Mouse (Mus musculus): ENCODE data around the gene Dscaml1. TPM values are rescaled to one million over a fixed set of nuclear protein-coding genes. Genes with fewer than 3 reads are reported as not detected.

Dscaml1 gene
- polyA plus RNA-seq, 1 experiment, result 1.3 TPM

GRCm38 (mm10) chr9:45449658-45450057 is 23.2 kb downstream of the Dscaml1 start:
- Histone ChIP-seq H3K27me3 (ENCODE audit: control insufficient read depth, insufficient read depth, low read length) (no peaks in the 10 kb centered on the region), H3K4me3 (ENCODE audit: extremely low read depth, insufficient read depth, insufficient read length) (no peak overlapping the region), H3K27ac (ENCODE audit: insufficient read depth, low read length) (no peak overlapping the region), H3K36me3 (ENCODE audit: control insufficient read depth, insufficient read depth, low read length) (no peaks in the 10 kb centered on the region), H3K4me1 (ENCODE audit: control insufficient read depth, insufficient read depth, insufficient read length) (no peaks in the 10 kb centered on the region)
- DNase-seq (ENCODE audit: low read depth in 1 of 2, low spot score in 2 of 2), result no peak
- WGBS, result 81% methylated on average over 4 of the region's 4 CpGs
- TF ChIP-seq CTCF (IDR thresholded peaks at IDR 0.05; ENCODE audit: extremely low read depth, insufficient read depth, insufficient read length, insufficient replicate concordance) (no peak), POLR2A (IDR thresholded peaks at IDR 0.05; ENCODE audit: low read depth, low read length) (no peak)

GRCm38 (mm10) chr9:45451346-45451745 is 24.9 kb downstream of the Dscaml1 start:
- H3K36me3 ChIP-seq (ENCODE audit: control insufficient read depth, insufficient read depth, low read length), result no peaks in the 10 kb centered on the region
- DNase-seq (ENCODE audit: low read depth in 1 of 2, low spot score in 2 of 2), result no peak
- no peak overlapping the region for H3K27ac ChIP-seq (ENCODE audit: insufficient read depth, low read length)
- no peak overlapping the region for H3K4me3 ChIP-seq (ENCODE audit: extremely low read depth, insufficient read depth, insufficient read length)
- WGBS, result 62% methylated on average over 4 of the region's 4 CpGs
- H3K4me1 ChIP-seq (ENCODE audit: control insufficient read depth, insufficient read depth, insufficient read length), result no peaks in the 10 kb centered on the region
- TF ChIP-seq CTCF (IDR thresholded peaks at IDR 0.05; ENCODE audit: extremely low read depth, insufficient read depth, insufficient read length, insufficient replicate concordance), result no peak
- no peak for TF ChIP-seq POLR2A (IDR thresholded peaks at IDR 0.05; ENCODE audit: low read depth, low read length)
- H3K27me3 ChIP-seq (ENCODE audit: control insufficient read depth, insufficient read depth, low read length), result no peaks in the 10 kb centered on the region

DNA sequence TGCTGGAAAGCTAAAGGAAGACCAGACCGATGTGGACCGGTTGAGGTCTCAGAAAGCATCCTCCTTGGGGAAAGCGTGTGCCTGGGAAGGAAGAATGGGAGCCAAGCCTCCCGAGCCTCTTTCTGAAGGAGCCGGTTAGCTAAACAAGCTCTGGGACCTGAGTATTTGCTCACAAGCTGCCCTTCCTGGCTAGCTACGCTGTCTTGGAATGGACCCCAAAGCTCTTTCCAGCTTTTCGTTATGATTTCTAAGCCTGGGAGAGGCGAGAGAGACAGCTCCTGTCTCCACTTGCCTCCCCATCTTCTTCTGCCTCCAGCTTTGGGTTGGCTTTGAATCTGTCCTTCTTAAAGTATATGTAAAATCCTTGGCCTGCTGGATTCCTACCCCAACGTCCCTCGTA is 27.6 kb downstream of the Dscaml1 start:
- Histone ChIP-seq H3K4me3 (ENCODE audit: extremely low read depth, insufficient read depth, insufficient read length) (no peak overlapping the region), H3K36me3 (ENCODE audit: control insufficient read depth, insufficient read depth, low read length) (no peaks in the 10 kb centered on the region), H3K4me1 (ENCODE audit: control insufficient read depth, insufficient read depth, insufficient read length) (no peaks in the 10 kb centered on the region), H3K27me3 (ENCODE audit: control insufficient read depth, insufficient read depth, low read length) (no peaks in the 10 kb centered on the region), H3K27ac (ENCODE audit: insufficient read depth, low read length) (no peak overlapping the region)
- DNase-seq (ENCODE audit: low read depth in 1 of 2, low spot score in 2 of 2), result no peak
- 93% methylated on average over 10 of the region's 10 CpGs for whole genome bisulfite sequencing
- no peak for TF ChIP-seq POLR2A (IDR thresholded peaks at IDR 0.05; ENCODE audit: low read depth, low read length)
- TF ChIP-seq CTCF (IDR thresholded peaks at IDR 0.05; ENCODE audit: extremely low read depth, insufficient read depth, insufficient read length, insufficient replicate concordance), result no peak

DNA sequence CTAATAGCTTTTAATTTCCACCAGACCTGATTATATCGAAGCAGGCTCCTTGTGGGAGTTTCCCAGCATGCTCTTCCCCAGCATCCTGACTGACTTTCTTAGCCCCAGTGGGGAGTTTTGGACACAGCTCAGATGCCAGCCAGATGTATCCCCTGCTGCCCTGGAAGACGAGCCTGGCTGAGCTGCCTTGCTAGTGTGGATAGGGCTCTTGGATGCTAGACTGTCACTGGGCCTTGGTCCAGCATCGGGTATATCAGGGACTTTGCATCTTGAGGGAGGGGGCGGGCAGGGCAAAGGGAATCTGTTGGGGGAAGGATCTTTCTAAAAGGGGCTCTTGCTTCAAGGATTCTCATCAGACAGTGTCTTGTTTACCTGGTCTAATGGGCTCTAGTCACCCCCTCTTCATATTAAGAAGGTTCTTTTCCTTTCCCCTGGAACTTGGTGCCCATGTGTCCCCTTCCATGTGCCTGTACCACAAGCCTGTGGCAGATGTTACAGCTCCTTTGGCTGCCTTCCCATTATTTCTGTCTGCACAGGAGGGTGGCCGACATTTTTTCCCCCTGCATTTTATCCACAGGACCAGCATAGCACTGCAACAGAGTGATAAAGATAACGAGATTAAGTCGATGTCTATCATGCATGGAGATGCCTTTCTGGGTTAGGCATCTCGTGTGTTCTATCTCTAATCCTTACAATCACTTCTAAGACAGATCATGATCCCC is 28.6 kb downstream of the Dscaml1 start:
- no peak overlapping the region for H3K27ac ChIP-seq (ENCODE audit: insufficient read depth, low read length)
- H3K4me3 ChIP-seq (ENCODE audit: extremely low read depth, insufficient read depth, insufficient read length), result no peak overlapping the region
- no peak for TF ChIP-seq CTCF (IDR thresholded peaks at IDR 0.05; ENCODE audit: extremely low read depth, insufficient read depth, insufficient read length, insufficient replicate concordance)
- no peak for TF ChIP-seq POLR2A (IDR thresholded peaks at IDR 0.05; ENCODE audit: low read depth, low read length)
- H3K4me1 ChIP-seq (ENCODE audit: control insufficient read depth, insufficient read depth, insufficient read length), result no peaks in the 10 kb centered on the region
- no peak for DNase-seq (ENCODE audit: low read depth in 1 of 2, low spot score in 2 of 2)
- H3K27me3 ChIP-seq (ENCODE audit: control insufficient read depth, insufficient read depth, low read length), result no peaks in the 10 kb centered on the region
- 75% methylated on average over 8 of the region's 8 CpGs for WGBS
- no peaks in the 10 kb centered on the region for H3K36me3 ChIP-seq (ENCODE audit: control insufficient read depth, insufficient read depth, low read length)

DNA sequence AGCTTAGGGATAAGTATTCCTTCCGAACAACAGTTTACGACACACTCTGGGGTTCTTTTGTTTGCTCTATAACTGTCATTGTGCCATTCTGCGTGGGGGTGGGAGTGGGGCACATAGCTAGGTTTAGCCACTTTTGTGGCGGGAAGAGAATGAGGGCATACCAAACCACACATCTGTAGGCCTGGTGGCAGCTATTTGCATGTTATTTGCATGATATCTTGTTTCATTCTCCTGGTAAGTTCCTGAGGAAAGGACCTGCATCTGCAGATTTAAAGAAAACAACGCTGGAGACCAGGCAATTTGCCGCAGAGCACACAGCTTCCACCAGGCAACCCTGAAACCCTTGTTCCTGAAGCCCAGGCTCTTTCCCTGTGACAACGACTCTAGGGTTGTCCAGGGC is 30.8 kb downstream of the Dscaml1 start:
- Histone ChIP-seq H3K36me3 (ENCODE audit: control insufficient read depth, insufficient read depth, low read length) (no peaks in the 10 kb centered on the region), H3K27ac (ENCODE audit: insufficient read depth, low read length) (no peak overlapping the region), H3K4me3 (ENCODE audit: extremely low read depth, insufficient read depth, insufficient read length) (no peak overlapping the region), H3K4me1 (ENCODE audit: control insufficient read depth, insufficient read depth, insufficient read length) (no peaks in the 10 kb centered on the region), H3K27me3 (ENCODE audit: control insufficient read depth, insufficient read depth, low read length) (no peaks in the 10 kb centered on the region)
- 26% methylated on average over 7 of the region's 7 CpGs for WGBS
- DNase-seq (ENCODE audit: low read depth in 1 of 2, low spot score in 2 of 2), result no peak
- TF ChIP-seq POLR2A (IDR thresholded peaks at IDR 0.05; ENCODE audit: low read depth, low read length), result no peak

DNA sequence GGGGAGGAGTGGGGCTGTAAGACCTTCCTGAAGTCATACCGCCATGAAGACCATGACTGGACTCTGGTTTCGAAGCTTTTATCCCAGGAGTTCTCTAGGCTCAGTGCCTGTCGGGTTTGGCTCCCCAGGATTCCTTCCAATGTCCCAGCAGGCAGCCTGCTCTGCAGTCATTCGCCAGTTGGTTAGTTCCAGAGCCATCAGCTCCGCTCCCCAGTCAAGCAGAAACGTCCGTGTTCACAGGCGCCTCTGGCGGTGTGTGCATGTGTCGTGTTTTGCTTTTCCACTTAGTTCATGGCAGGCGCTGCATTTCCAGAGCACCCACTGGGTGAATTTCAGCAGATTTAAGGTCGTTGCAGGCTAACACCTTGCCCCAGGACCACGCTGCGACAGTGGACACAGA is 31.9 kb downstream of the Dscaml1 start:
- TF ChIP-seq POLR2A (IDR thresholded peaks at IDR 0.05; ENCODE audit: low read depth, low read length), result no peak
- no peak for TF ChIP-seq CTCF (IDR thresholded peaks at IDR 0.05; ENCODE audit: extremely low read depth, insufficient read depth, insufficient read length, insufficient replicate concordance)
- 87% methylated on average over 14 of the region's 14 CpGs for WGBS
- H3K27me3 ChIP-seq (ENCODE audit: control insufficient read depth, insufficient read depth, low read length), result no peaks in the 10 kb centered on the region

GRCm38 (mm10) chr9:45465396-45466019 is 39.1 kb downstream of the Dscaml1 start:
- H3K27ac ChIP-seq (ENCODE audit: insufficient read depth, low read length), result no peak overlapping the region
- DNase-seq (ENCODE audit: low read depth in 1 of 2, low spot score in 2 of 2), result no peak
- H3K36me3 ChIP-seq (ENCODE audit: control insufficient read depth, insufficient read depth, low read length), result no peaks in the 10 kb centered on the region
- WGBS, result 84% methylated on average over 6 of the region's 6 CpGs
- H3K4me3 ChIP-seq (ENCODE audit: extremely low read depth, insufficient read depth, insufficient read length), result no peak overlapping the region
- H3K4me1 ChIP-seq (ENCODE audit: control insufficient read depth, insufficient read depth, insufficient read length), result no peaks in the 10 kb centered on the region
- no peak for TF ChIP-seq POLR2A (IDR thresholded peaks at IDR 0.05; ENCODE audit: low read depth, low read length)
- no peak for TF ChIP-seq CTCF (IDR thresholded peaks at IDR 0.05; ENCODE audit: extremely low read depth, insufficient read depth, insufficient read length, insufficient replicate concordance)
- H3K27me3 ChIP-seq (ENCODE audit: control insufficient read depth, insufficient read depth, low read length), result no peaks in the 10 kb centered on the region

More for the DNA sequence above, 31.9 kb downstream of the Dscaml1 start:
- no peak overlapping the region for H3K27ac ChIP-seq (ENCODE audit: insufficient read depth, low read length)
- no peak overlapping the region for H3K4me3 ChIP-seq (ENCODE audit: extremely low read depth, insufficient read depth, insufficient read length)
- no peaks in the 10 kb centered on the region for H3K4me1 ChIP-seq (ENCODE audit: control insufficient read depth, insufficient read depth, insufficient read length)
- no peak for DNase-seq (ENCODE audit: low read depth in 1 of 2, low spot score in 2 of 2)
- H3K36me3 ChIP-seq (ENCODE audit: control insufficient read depth, insufficient read depth, low read length), result no peaks in the 10 kb centered on the region
